Mouse (Mus musculus): ENCODE data around the gene A930004D18Rik.

DNA sequence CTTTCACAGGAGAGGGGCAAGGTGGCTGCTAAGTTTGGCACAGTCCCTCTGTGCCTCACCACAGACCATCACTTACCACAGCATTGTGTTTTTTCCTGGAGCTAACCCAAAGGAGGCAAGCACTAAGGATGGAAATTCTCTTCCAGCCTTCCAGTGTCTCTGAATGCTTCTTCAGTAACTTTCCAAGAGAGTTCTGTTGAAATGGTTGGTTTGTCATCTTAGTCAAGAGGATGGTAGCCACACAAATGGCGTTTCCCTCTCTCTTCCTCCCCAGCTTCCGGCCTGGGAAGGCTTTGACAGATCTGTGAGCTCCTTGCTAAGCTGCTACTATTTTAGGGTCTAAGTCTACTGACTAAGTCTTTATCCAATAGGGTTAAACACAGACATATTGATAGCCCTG lies at the start of gene A930004D18Rik:
- TF ChIP-seq EP300 (optimal IDR thresholded peaks at IDR 0.05), result no peak
- TF ChIP-seq CTCF (IDR thresholded peaks at IDR 0.05; ENCODE audit: low read depth), result no peak

Measured in stomach, postnatal 0 days (tissue).